In genomic region chr17:91088037-91088715, GRCm38 (mm10) we compare ENCODE assay signal across 11 mouse cellular contexts. TPM values are rescaled to one million over a fixed set of nuclear protein-coding genes. Genes with fewer than 3 reads are reported as not detected.
A peak's percentile ranks its signal among the peaks of the same experiment; 100 is the strongest.
DNase-seq lines count a peak whose midpoint lies in the region; ATAC-seq lines count a peak whose summit lies in the region.
"Had no signal": no experiment of that assay in that cellular context is flagged by ENCODE, and none has a peak within 500 bp of the region (broad histone marks: within the 10 kb centered on the region; RNA-seq: fewer than 3 reads in every experiment).

No protein-coding gene starts in this region.

- no peak overlapping the region for H3K9ac ChIP-seq in hindbrain, embryonic 14.5 days
- H3K9ac ChIP-seq in kidney, embryonic 15.5 days, result no peak overlapping the region
- H3K9ac ChIP-seq: limb, embryonic 15.5 days had no signal

- DNase-seq in cerebellum, adult 11-12 months, result peak; percentile 52
- no peak for DNase-seq in cerebellum, adult 9-10 months
- DNase-seq in hindbrain, embryonic 14.5 days (ENCODE audit: low spot score), result no peak
- no peak for DNase-seq in hindbrain, embryonic 10.5 days (ENCODE audit: low spot score)
- DNase-seq in right cerebral cortex, postnatal 14 days, result peak; percentile 18
- DNase-seq in right cerebral cortex, adult 2 months (ENCODE audit: low spot score in 2 of 2), result no peak
- no peak for DNase-seq in urinary bladder, adult 18-20 months (ENCODE audit: low spot score in 2 of 2)
- DNase-seq: gastrocnemius, postnatal 10 days had no signal

- H3K4me2 ChIP-seq in hindbrain, embryonic 14.5 days (replicated peaks), result peak overlapping the region; percentile 61
- no peak overlapping the region for H3K4me2 ChIP-seq in kidney, embryonic 15.5 days
- H3K4me2 ChIP-seq: limb, embryonic 15.5 days had no signal

- peaks cover 22% of the 10 kb centered on the region for H3K36me3 ChIP-seq in hindbrain, embryonic 14.5 days (replicated peaks; ENCODE audit: control insufficient read depth, insufficient read depth)
- peaks cover 18% of the 10 kb centered on the region for H3K36me3 ChIP-seq in hindbrain, embryonic 10.5 days
- H3K36me3 ChIP-seq in kidney, embryonic 15.5 days, result no peaks in the 10 kb centered on the region
- H3K36me3 ChIP-seq: limb, embryonic 15.5 days had no signal

- 69% methylated on average over 81 of the region's 82 CpGs for WGBS in hindbrain, embryonic 14.5 days
- 72% methylated on average over 82 of the region's 82 CpGs for WGBS in hindbrain, embryonic 10.5 days
- WGBS in kidney, embryonic 15.5 days, result 81% methylated on average over 80 of the region's 82 CpGs

- ATAC-seq in hindbrain, embryonic 14.5 days (ENCODE audit: low FRiP score), result no peak
- no peak for ATAC-seq in kidney, embryonic 15.5 days (replicated peaks; ENCODE audit: low FRiP score)

- peaks cover 19% of the 10 kb centered on the region for H3K9me3 ChIP-seq in hindbrain, embryonic 14.5 days (ENCODE audit: control insufficient read depth, low read length)
- peaks cover 16% of the 10 kb centered on the region for H3K9me3 ChIP-seq in hindbrain, embryonic 10.5 days
- peaks cover 8% of the 10 kb centered on the region for H3K9me3 ChIP-seq in kidney, embryonic 15.5 days (replicated peaks)

- no peak overlapping the region for H3K27ac ChIP-seq in hindbrain, embryonic 14.5 days
- no peak overlapping the region for H3K27ac ChIP-seq in hindbrain, embryonic 10.5 days
- H3K27ac ChIP-seq in kidney, embryonic 15.5 days, result no peak overlapping the region
- H3K27ac ChIP-seq: limb, embryonic 15.5 days; macrophage had no signal

- H3K27me3 ChIP-seq in hindbrain, embryonic 14.5 days (ENCODE audit: control insufficient read depth, insufficient read depth, low read length), result no peaks in the 10 kb centered on the region
- peaks cover 4% of the 10 kb centered on the region; the same call in 1 of the 2 replicates for H3K27me3 ChIP-seq in hindbrain, embryonic 10.5 days (ENCODE audit: insufficient read depth, poor library complexity, severe bottlenecking)
- H3K27me3 ChIP-seq in kidney, embryonic 15.5 days, result no peaks in the 10 kb centered on the region
- H3K27me3 ChIP-seq: limb, embryonic 15.5 days had no signal

- H3K4me1 ChIP-seq in hindbrain, embryonic 14.5 days (replicated peaks; ENCODE audit: control insufficient read depth, insufficient read depth, low read length), result peaks cover 25% of the 10 kb centered on the region
- H3K4me1 ChIP-seq in hindbrain, embryonic 10.5 days (replicated peaks), result peaks cover 19% of the 10 kb centered on the region
- 0 out of 2 replicates have a peak, but pooled peaks cover 3% of the 10 kb centered on the region for H3K4me1 ChIP-seq in kidney, embryonic 15.5 days

- no peak overlapping the region for H3K4me3 ChIP-seq in hindbrain, embryonic 14.5 days (replicated peaks; ENCODE audit: low read length)
- H3K4me3 ChIP-seq in hindbrain, embryonic 10.5 days, result no peak overlapping the region
- no peak overlapping the region for H3K4me3 ChIP-seq in kidney, embryonic 15.5 days (replicated peaks)
- H3K4me3 ChIP-seq: limb, embryonic 15.5 days had no signal

RNA-seq across cellular contexts. Expression of gene Nrxn1, which starts 4.7 kb away (rescaled TPM):
- polyA plus RNA-seq in hindbrain, embryonic 14.5 days (2014; fragmentation: Nextera tagmentation; extraction: Ambion mirVana), result 204 and 210 TPM in 2 replicates
- polyA plus RNA-seq in hindbrain, embryonic 10.5 days (2016; fragmentation: Nextera tagmentation; extraction: Ambion mirVana), result 8.6 and 15.4 TPM in 2 replicates
- 4.1 and 5.4 TPM in 2 replicates for polyA plus RNA-seq in kidney, embryonic 15.5 days (2015; fragmentation: Nextera tagmentation; extraction: Ambion mirVana)
- polyA plus RNA-seq: macrophage had no signal

Comparison
In these comparisons a context has a peak if more than half of its experiments do, and no peak if none do; other contexts are left out.
1. DNase-seq: peak in cerebellum, adult 11-12 months (single experiment) and right cerebral cortex, postnatal 14 days (single experiment); none in cerebellum, adult 9-10 months (single experiment), hindbrain, embryonic 14.5 days (single experiment), hindbrain, embryonic 10.5 days (single experiment), right cerebral cortex, adult 2 months (0 of 2) and urinary bladder, adult 18-20 months (0 of 2).
2. RNA of gene Nrxn1, which starts 4.7 kb away (polyA plus RNA-seq): 204 to 210 TPM in hindbrain, embryonic 14.5 days; 8.6 to 15.4 TPM in hindbrain, embryonic 10.5 days and 4.1 to 5.4 TPM in kidney, embryonic 15.5 days; every median in the first group is over 10 times any median in the second.